Mouse (Mus musculus) midbrain, embryonic 13.5 days (tissue): ENCODE results near the gene Ucn. TPM values are rescaled to one million over a fixed set of nuclear protein-coding genes. Genes with fewer than 3 reads are reported as not detected.
A peak's percentile ranks its signal among the peaks of the same experiment; 100 is the strongest.

Experiments used
- ATAC-seq: fragments of 200-750 bp; cut with Nextera tagmentation; 2 replicates; pipeline ENCODE4 v1.8.0; 2017; ENCODE audit warnings: mild to moderate bottlenecking, moderate TSS enrichment, moderate library complexity
- H3K27ac ChIP-seq: fragments of 300-500 bp; sonication (generic); 2 replicates; pipeline ENCODE4 v1.5.1; 2015; ENCODE audit warnings: inconsistent platforms, mild to moderate bottlenecking, moderate library complexity
- H3K27me3 ChIP-seq: fragments of 300-500 bp; sonication (generic); 2 replicates; pipeline ENCODE4 v1.6.1; 2015; ENCODE audit warnings: mild to moderate bottlenecking, inconsistent platforms
- H3K36me3 ChIP-seq: fragments of 300-500 bp; sonication (generic); 2 replicates; pipeline ENCODE4 v1.6.1; 2015; ENCODE audit warnings: mild to moderate bottlenecking, inconsistent platforms
- H3K4me1 ChIP-seq: fragments of 300-500 bp; sonication (generic); replicated peaks from 2 replicates; pipeline ENCODE4 v1.6.1; 2015; ENCODE audit warnings: inconsistent platforms
- H3K4me2 ChIP-seq: fragments of 300-500 bp; sonication (generic); replicated peaks from 2 replicates; pipeline ENCODE4 v1.6.1; 2015; ENCODE audit warnings: moderate library complexity, mild to moderate bottlenecking, inconsistent platforms
- H3K4me3 ChIP-seq: fragments of 300-500 bp; sonication (generic); replicated peaks from 2 replicates; pipeline ENCODE4 v1.5.1; 2015; ENCODE audit warnings: mild to moderate bottlenecking, inconsistent platforms
- H3K9ac ChIP-seq: fragments of 300-500 bp; sonication (generic); replicated peaks from 2 replicates; pipeline ENCODE4 v1.6.1; 2015; ENCODE audit warnings: mild to moderate bottlenecking, inconsistent platforms
- H3K9me3 ChIP-seq: fragments of 300-500 bp; sonication (generic); 2 replicates; pipeline ENCODE4 v1.6.1; 2016; ENCODE audit warnings: mild to moderate bottlenecking, inconsistent platforms
- WGBS: fragments of 180-500 bp; shearing (Covaris S2); methylation state at CpG from one replicate; pipeline ENCODE4 v1.1.7; 2015; 5-methylcytosine and 5-hydroxymethylcytosine counted together
- polyA plus RNA-seq: library from polyadenylated mRNA; unstranded; fragments of >200 nt; fragmentation: Nextera tagmentation; extraction: Ambion mirVana; gene quantifications from 2 replicates; pipeline ENCODE4 v1.2.1, GENCODE M21; 2015

Gene Ucn
- polyA plus RNA-seq, 1 experiment from 2014 or later = not detected

DNA sequence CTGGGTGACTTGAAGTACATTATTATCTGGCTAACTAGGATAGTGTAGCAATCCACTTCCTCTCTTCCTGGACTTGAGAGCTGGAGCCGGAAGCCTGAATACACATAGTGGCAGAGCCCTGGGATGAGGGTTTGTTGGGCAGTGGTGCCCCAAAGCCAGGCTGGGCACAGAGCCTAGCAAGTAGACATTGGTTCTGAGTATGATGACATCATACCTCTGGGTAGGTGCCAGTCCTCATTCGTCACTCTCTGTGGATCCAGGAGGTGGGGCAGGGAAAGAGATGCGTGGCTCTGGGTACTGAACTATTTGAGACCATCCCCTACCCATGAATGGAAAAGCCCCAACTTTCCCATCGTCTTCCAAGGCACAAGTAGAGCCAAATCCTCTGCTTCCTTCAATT, 11.2 kb upstream of the Ucn start:
- Histone ChIP-seq H3K4me3 (no peak overlapping the region), H3K27me3 (no peaks in the 10 kb centered on the region), H3K9ac (no peak overlapping the region), H3K27ac (no peak overlapping the region), H3K9me3 (no peaks in the 10 kb centered on the region), H3K4me1 (peaks cover 15% of the 10 kb centered on the region), H3K4me2 (no peak overlapping the region), H3K36me3 (peaks cover 34% of the 10 kb centered on the region)
- WGBS = 92% methylated on average over 4 of the region's 4 CpGs
- ATAC-seq = no peak

GRCm38 (mm10) chr5:31138968-31139425, 368 bp upstream of the Ucn start:
- Histone ChIP-seq H3K4me2 (peak overlapping the region; percentile 51; the same call in 1 of the 2 replicates), H3K4me3 (peak overlapping the region; percentile 33), H3K27me3 (peaks cover 61% of the 10 kb centered on the region), H3K4me1 (peaks cover 22% of the 10 kb centered on the region), H3K9me3 (no peaks in the 10 kb centered on the region), H3K27ac (no peak overlapping the region), H3K9ac (no peak overlapping the region), H3K36me3 (peaks cover 11% of the 10 kb centered on the region)
- WGBS = 15% methylated on average over 9 of the region's 9 CpGs
- ATAC-seq = no peak

DNA sequence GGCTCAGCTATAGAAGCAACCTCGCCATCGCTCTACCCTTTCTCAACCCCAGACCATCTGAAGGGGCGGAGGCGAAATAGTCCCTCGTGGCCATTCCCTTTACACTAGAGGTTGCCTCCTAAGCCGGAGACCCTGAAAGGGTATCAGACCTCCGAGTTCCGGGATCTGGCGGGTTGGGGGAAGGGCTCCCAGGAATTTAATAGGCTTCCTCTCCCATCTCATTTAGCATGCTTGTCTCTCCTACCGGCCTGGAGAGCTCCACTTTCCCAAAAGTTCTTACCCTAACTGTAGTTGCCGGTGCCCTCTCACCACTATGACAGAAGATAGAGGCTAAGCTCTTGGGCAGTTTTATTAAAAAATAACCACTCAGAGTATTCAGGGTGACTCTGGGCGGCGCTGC, 971 bp downstream of the Ucn start:
- Histone ChIP-seq H3K27ac (no peak overlapping the region), H3K4me1 (peaks cover 22% of the 10 kb centered on the region), H3K9ac (0 out of 2 replicates have a peak overlapping the region, but pooled peaks have one; percentile 23), H3K4me3 (peak overlapping the region; percentile 33), H3K27me3 (peaks cover 65% of the 10 kb centered on the region), H3K9me3 (no peaks in the 10 kb centered on the region), H3K4me2 (peak overlapping the region; percentile 51), H3K36me3 (peaks cover 9% of the 10 kb centered on the region)
- ATAC-seq = no peak
- 1% methylated on average over 13 of the region's 13 CpGs for WGBS

GRCm38 (mm10) chr5:31136730-31137424, 1.8 kb downstream of the Ucn start:
- H3K4me2 ChIP-seq = peak overlapping the region; percentile 51
- H3K9me3 ChIP-seq = no peaks in the 10 kb centered on the region
- no peak overlapping the region for H3K27ac ChIP-seq
- H3K4me1 ChIP-seq = peaks cover 22% of the 10 kb centered on the region
- no peak overlapping the region for H3K9ac ChIP-seq
- 1% methylated on average over 33 of the region's 33 CpGs for WGBS
- peaks cover 8% of the 10 kb centered on the region for H3K36me3 ChIP-seq
- H3K4me3 ChIP-seq = peak overlapping the region; percentile 33
- peaks cover 65% of the 10 kb centered on the region for H3K27me3 ChIP-seq
- ATAC-seq = no peak

DNA sequence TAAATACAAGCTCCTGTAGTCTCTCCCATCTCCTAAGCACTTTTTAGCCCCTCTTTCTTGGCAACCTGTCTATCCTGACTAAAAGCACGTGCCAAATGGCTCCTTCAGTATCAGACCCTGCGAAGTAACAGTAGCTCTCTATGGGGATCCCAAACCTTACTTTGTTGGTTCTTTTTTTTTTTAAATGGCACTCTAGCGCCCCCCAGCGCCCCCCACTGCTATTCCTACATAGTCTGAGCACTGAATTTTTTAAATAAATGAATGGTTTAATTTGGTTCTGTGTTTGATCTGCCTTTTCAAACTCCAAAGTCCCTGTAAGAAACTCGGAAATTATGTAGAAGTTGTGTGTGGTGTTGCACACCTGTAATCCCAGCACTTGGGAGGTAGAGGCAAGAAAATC, 12.6 kb downstream of the Ucn start:
- H3K4me3 ChIP-seq = no peak overlapping the region
- no peaks in the 10 kb centered on the region for H3K36me3 ChIP-seq
- H3K9me3 ChIP-seq = no peaks in the 10 kb centered on the region
- H3K27me3 ChIP-seq = no peaks in the 10 kb centered on the region
- H3K27ac ChIP-seq = no peak overlapping the region
- H3K9ac ChIP-seq = no peak overlapping the region
- no peak overlapping the region for H3K4me2 ChIP-seq
- 44% methylated on average over 5 of the region's 5 CpGs for WGBS
- H3K4me1 ChIP-seq = no peaks in the 10 kb centered on the region
- no peak for ATAC-seq

DNA sequence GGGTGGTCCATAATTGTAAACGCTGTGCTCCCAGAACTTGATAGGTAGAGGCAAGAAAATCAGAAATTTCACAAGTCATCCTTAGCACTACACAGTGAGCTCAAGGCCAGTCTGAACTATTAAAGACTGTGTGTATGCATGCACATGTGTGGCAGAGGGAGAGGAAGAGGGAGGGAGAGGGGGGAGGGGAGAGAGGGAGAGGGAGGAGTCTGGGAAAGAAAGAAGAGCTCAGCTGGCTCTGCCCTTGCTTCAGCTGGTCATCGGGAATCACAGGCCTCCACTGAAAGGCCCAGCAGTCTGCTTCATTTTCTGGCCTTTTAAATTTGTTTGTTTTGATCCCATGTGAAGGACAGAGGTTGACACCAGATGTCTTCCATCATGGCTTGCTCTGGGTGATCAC, 15.1 kb downstream of the Ucn start:
- WGBS = 48% methylated on average over 2 of the region's 2 CpGs
- H3K27me3 ChIP-seq = no peaks in the 10 kb centered on the region
- H3K27ac ChIP-seq = no peak overlapping the region
- no peaks in the 10 kb centered on the region for H3K4me1 ChIP-seq
- no peak overlapping the region for H3K9ac ChIP-seq
- no peaks in the 10 kb centered on the region for H3K9me3 ChIP-seq
- no peak for ATAC-seq
- H3K4me2 ChIP-seq = no peak overlapping the region
- H3K36me3 ChIP-seq = no peaks in the 10 kb centered on the region
- no peak overlapping the region for H3K4me3 ChIP-seq

DNA sequence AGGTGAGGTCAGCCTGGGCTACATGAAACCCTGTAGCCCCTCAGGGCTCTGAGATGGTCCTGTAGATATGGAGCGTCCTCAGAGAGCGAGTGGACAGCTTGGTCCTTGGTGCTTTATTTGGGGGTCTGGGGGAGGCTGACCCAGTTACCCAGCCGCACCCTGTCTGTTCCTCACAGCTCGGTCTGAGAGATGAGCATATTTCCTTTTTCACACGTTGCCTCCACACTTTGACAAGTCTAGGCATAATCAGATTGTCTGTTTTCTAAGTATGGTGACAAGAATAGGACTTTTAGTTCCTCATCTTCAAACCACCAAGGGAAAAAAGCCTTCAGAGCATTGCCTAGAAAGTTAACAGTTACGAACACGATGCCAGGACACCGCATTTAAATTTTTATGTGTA, 17.5 kb downstream of the Ucn start:
- no peaks in the 10 kb centered on the region for H3K27me3 ChIP-seq
- H3K36me3 ChIP-seq = no peaks in the 10 kb centered on the region
- no peaks in the 10 kb centered on the region for H3K9me3 ChIP-seq
- no peak overlapping the region for H3K27ac ChIP-seq
- H3K4me3 ChIP-seq = no peak overlapping the region
- no peak for ATAC-seq
- 87% methylated on average over 8 of the region's 8 CpGs for WGBS
- H3K4me2 ChIP-seq = no peak overlapping the region
- H3K9ac ChIP-seq = no peak overlapping the region
- no peaks in the 10 kb centered on the region for H3K4me1 ChIP-seq

DNA sequence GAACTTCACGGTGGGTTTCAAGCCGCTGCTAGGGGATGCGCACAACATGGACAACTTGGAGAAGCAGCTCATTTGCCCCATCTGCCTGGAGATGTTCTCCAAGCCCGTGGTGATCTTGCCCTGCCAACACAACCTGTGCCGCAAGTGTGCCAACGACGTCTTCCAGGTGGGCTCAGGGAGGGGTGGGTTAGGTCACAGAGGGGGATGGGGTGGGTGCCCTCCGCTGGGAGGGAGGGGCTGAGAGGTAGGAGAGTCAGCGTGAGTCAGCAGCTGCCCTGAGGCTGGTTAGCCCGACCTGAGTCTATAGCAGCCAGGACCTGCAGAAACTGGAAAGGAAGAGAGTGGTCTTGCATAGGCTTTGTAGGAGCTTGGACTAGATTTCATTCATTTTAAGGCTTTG, 21.7 kb downstream of the Ucn start:
- Histone ChIP-seq H3K4me1 (no peaks in the 10 kb centered on the region), H3K27ac (no peak overlapping the region), H3K36me3 (no peaks in the 10 kb centered on the region), H3K9me3 (no peaks in the 10 kb centered on the region), H3K27me3 (no peaks in the 10 kb centered on the region), H3K9ac (no peak overlapping the region), H3K4me2 (no peak overlapping the region), H3K4me3 (no peak overlapping the region)
- no peak for ATAC-seq
- WGBS = 34% methylated on average over 10 of the region's 10 CpGs

DNA sequence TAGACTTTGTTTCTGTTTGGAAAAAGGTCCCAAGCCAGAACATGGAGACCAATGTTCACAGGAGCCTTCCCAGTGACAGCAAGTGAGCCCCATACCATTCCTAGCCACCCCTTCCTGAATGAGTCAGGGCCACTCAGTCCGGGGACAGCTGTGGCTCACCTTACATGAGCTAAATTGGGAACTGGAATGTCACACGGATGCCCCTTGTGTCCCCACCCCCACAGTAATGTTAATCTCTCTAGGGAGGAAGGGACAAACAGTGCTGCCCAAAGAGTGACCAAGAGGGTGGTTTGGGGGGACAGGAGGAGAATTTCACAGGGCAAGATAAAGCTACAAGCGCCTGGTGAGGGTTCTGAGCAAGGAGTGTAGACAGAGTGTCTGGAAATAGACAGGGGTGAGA, 22.3 kb downstream of the Ucn start, which contains the start of gene Trim54:
Trim54 (plus strand) TSS at position 359 of the 400 bp plus-strand sequence.
- Histone ChIP-seq H3K9ac (no peak within 1 kb of the TSS), H3K27me3 (no peaks in the 10 kb centered on the region), H3K27ac (no peak within 1 kb of the TSS), H3K36me3 (no peaks in the 10 kb centered on the region), H3K4me3 (no peak within 1 kb of the TSS), H3K4me2 (no peak within 1 kb of the TSS), H3K9me3 (no peaks in the 10 kb centered on the region), H3K4me1 (no peaks in the 10 kb centered on the region)
- ATAC-seq = no peak
- WGBS = 52% methylated on average over 3 of the region's 3 CpGs

GRCm38 (mm10) chr5:31110781-31111180, 27.8 kb downstream of the Ucn start:
- H3K27ac ChIP-seq = no peak overlapping the region
- H3K4me3 ChIP-seq = no peak overlapping the region
- H3K9me3 ChIP-seq = no peaks in the 10 kb centered on the region
- WGBS = 41% methylated on average over 7 of the region's 7 CpGs
- no peaks in the 10 kb centered on the region for H3K27me3 ChIP-seq
- H3K4me2 ChIP-seq = no peak overlapping the region
- ATAC-seq = no peak
- no peaks in the 10 kb centered on the region for H3K36me3 ChIP-seq
- no peaks in the 10 kb centered on the region for H3K4me1 ChIP-seq
- H3K9ac ChIP-seq = no peak overlapping the region

GRCm38 (mm10) chr5:31108000-31108490, 30.6 kb downstream of the Ucn start, which contains the start of gene Slc30a3:
Slc30a3 (minus strand) TSS chr5:31108237.
- no peaks in the 10 kb centered on the region for H3K36me3 ChIP-seq
- no peaks in the 10 kb centered on the region for H3K27me3 ChIP-seq
- no peak for ATAC-seq
- H3K9ac ChIP-seq = no peak within 1 kb of the TSS
- H3K4me1 ChIP-seq = no peaks in the 10 kb centered on the region
- H3K4me2 ChIP-seq = no peak within 1 kb of the TSS
- H3K9me3 ChIP-seq = no peaks in the 10 kb centered on the region
- no peak within 1 kb of the TSS for H3K27ac ChIP-seq
- no peak within 1 kb of the TSS for H3K4me3 ChIP-seq
- WGBS = 90% methylated on average over 18 of the region's 18 CpGs

GRCm38 (mm10) chr5:31105814-31106335, 32.8 kb downstream of the Ucn start, which contains the start of gene Dnajc5g:
Dnajc5g (plus strand) TSS chr5:31106285.
- no peaks in the 10 kb centered on the region for H3K9me3 ChIP-seq
- no peak within 1 kb of the TSS for H3K4me3 ChIP-seq
- H3K36me3 ChIP-seq = no peaks in the 10 kb centered on the region
- WGBS = 83% methylated on average over 9 of the region's 9 CpGs
- H3K27me3 ChIP-seq = no peaks in the 10 kb centered on the region
- H3K4me2 ChIP-seq = no peak within 1 kb of the TSS
- H3K27ac ChIP-seq = no peak within 1 kb of the TSS
- no peak within 1 kb of the TSS for H3K9ac ChIP-seq
- no peak for ATAC-seq
- no peaks in the 10 kb centered on the region for H3K4me1 ChIP-seq
